Mouse (Mus musculus) liver, embryonic 16.5 days (tissue): ENCODE measurements around the gene Slc6a11. TPM values are rescaled to one million over a fixed set of nuclear protein-coding genes. Genes with fewer than 3 reads are reported as not detected.

Experiments used
- ATAC-seq: fragments of 200-750 bp; cut with Nextera tagmentation; 2 replicates; pipeline ENCODE4 v1.8.0; 2017; ENCODE audit warnings: low read depth, mild to moderate bottlenecking, moderate number of reproducible peaks, moderate library complexity
- H3K27ac ChIP-seq: fragments of 300-500 bp; sonication (generic); 2 replicates; pipeline ENCODE4 v1.5.1; 2014; ENCODE audit warnings: mild to moderate bottlenecking, low read length
- H3K27me3 ChIP-seq: fragments of 300-500 bp; sonication (generic); 2 replicates; pipeline ENCODE4 v1.6.1; 2014; ENCODE audit warnings: low read depth, low read length, mixed read lengths; ENCODE audit not compliant: control insufficient read depth, insufficient read depth
- H3K36me3 ChIP-seq: fragments of 300-500 bp; sonication (generic); 2 replicates; pipeline ENCODE4 v1.6.1; 2014; ENCODE audit warnings: mild to moderate bottlenecking; ENCODE audit not compliant: control insufficient read depth, insufficient read depth
- H3K4me1 ChIP-seq: fragments of 300-500 bp; sonication (generic); 2 replicates; pipeline ENCODE4 v1.6.1; 2014; ENCODE audit warnings: low read depth, low read length, mixed read lengths; ENCODE audit not compliant: control insufficient read depth
- H3K4me2 ChIP-seq: fragments of 300-500 bp; sonication (generic); 2 replicates; pipeline ENCODE4 v1.6.1; 2014; ENCODE audit warnings: low read depth, low read length, mixed read lengths
- H3K4me3 ChIP-seq: fragments of 300-500 bp; sonication (generic); 2 replicates; pipeline ENCODE4 v1.5.1; 2014; ENCODE audit warnings: low read depth, mild to moderate bottlenecking, low read length
- H3K9ac ChIP-seq: fragments of 300-500 bp; sonication (generic); 2 replicates; pipeline ENCODE4 v1.6.1; 2014; ENCODE audit warnings: low read depth, low read length
- H3K9me3 ChIP-seq: fragments of 300-500 bp; sonication (generic); replicated peaks from 2 replicates; pipeline ENCODE4 v1.6.1; 2016; ENCODE audit warnings: low read length; ENCODE audit not compliant: control insufficient read depth
- WGBS: fragments of 180-500 bp; shearing (Covaris S2); extraction: QIAGEN DNeasy Blood & Tissue Kit; methylation state at CpG from one replicate; pipeline ENCODE4 v1.1.7; 2014; ENCODE audit not compliant: insufficient replicate concordance; 5-methylcytosine and 5-hydroxymethylcytosine counted together
- polyA plus RNA-seq: library from polyadenylated mRNA; unstranded; fragments of >200 nt; fragmentation: Nextera tagmentation; extraction: Ambion mirVana; gene quantifications from 2 replicates; pipeline ENCODE4 v1.2.1, GENCODE M21; 2015

Gene Slc6a11
- polyA plus RNA-seq, 1 experiment from 2014 or later, result not detected

DNA sequence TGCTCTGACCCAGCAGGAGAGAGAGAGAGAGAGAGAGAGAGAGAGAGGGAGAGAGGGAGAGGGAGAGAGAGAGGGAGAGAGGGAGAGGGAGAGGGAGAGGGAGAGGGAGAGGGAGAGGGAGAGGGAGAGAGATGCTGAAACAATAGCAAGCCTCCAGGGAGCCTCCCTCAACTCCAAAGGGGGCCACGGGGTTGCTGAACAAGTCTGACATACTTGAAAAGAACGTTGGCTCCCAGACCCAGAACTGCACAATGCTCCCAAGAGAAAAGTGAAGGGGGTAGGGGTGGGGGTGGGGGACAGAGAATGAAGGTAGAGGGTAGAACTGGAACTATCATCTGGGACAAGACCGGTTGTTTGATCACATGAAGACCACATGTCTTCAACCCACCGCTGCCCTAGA lies 136.9 kb downstream of the Slc6a11 start:
- no peak overlapping the region for H3K27ac ChIP-seq
- ATAC-seq, result no peak
- H3K9ac ChIP-seq, result no peak overlapping the region
- H3K4me3 ChIP-seq, result no peak overlapping the region
- H3K4me2 ChIP-seq, result no peak overlapping the region
- no peaks in the 10 kb centered on the region for H3K36me3 ChIP-seq
- 31% methylated on average over 4 of the region's 4 CpGs for WGBS
- H3K9me3 ChIP-seq, result no peaks in the 10 kb centered on the region
- H3K4me1 ChIP-seq, result no peaks in the 10 kb centered on the region
- H3K27me3 ChIP-seq, result no peaks in the 10 kb centered on the region

DNA sequence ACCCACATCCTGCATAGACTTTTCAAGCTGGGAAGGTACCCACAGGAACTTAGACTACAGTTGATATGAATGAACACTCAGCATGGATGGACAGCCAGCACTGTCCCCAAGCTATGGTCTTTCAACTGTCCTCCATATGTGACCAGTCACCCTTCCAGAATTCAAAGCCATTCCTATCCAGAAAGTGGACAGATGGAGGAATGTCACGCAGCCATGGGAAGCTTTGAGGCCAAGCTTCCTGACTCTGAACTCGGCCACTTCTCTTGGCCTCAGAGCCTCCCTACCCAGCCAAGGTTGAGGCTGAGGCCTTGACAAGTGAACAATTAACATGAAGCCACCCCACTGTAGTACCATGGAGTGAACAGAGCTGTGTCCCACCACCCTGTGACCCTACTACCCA lies 138.5 kb downstream of the Slc6a11 start:
- Histone ChIP-seq H3K27ac (no peak overlapping the region), H3K36me3 (no peaks in the 10 kb centered on the region), H3K4me3 (no peak overlapping the region), H3K9me3 (no peaks in the 10 kb centered on the region), H3K4me1 (no peaks in the 10 kb centered on the region), H3K4me2 (no peak overlapping the region), H3K9ac (no peak overlapping the region), H3K27me3 (no peaks in the 10 kb centered on the region)
- WGBS, result 65% methylated on average over 2 of the region's 2 CpGs
- no peak for ATAC-seq

DNA sequence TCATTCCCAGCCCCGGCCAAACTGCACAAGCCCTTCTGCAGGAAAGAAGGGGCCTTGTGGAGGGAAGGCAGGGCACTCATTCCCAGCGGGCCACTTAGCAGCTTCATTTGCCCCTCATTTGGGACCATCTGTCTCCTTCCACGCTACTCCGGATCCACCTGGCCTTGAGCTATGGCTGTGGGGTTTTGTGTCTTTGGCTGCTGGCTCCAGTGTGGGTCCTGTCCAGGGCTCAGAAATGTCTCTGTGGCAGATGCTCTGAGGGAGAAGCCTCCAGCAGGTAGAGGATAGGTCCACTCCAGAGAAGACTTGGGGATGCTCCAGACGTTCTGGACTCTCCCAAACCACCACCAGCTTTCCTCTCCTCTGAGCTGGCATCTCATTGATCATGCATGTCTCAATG lies 139.8 kb downstream of the Slc6a11 start:
- no peaks in the 10 kb centered on the region for H3K36me3 ChIP-seq
- H3K4me3 ChIP-seq, result no peak overlapping the region
- ATAC-seq, result no peak
- no peaks in the 10 kb centered on the region for H3K27me3 ChIP-seq
- no peaks in the 10 kb centered on the region for H3K9me3 ChIP-seq
- no peak overlapping the region for H3K4me2 ChIP-seq
- no peak overlapping the region for H3K9ac ChIP-seq
- 47% methylated on average over 5 of the region's 5 CpGs for WGBS
- no peaks in the 10 kb centered on the region for H3K4me1 ChIP-seq
- H3K27ac ChIP-seq, result no peak overlapping the region

DNA sequence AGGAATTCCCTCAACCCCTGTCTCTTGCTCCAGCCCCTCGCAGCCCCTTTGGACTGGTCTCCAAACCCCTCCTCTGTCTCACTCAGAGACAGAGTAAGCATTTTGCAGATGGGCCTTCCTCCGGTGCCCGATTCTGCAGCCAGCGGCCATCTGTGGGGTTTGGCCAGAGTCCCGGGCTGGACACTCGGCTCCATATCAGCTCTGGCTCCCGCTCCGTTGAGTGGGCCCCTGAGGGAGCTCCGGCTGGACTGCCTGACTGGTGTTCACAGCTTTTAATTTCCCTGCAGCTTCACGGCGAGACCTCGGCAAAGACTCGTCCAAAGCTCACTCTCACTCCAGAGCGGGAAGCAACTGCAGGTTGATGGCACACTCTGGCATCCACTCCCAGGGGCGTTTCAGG lies 141.2 kb downstream of the Slc6a11 start:
- ATAC-seq, result no peak
- no peak overlapping the region for H3K4me2 ChIP-seq
- H3K4me3 ChIP-seq, result no peak overlapping the region
- H3K9ac ChIP-seq, result no peak overlapping the region
- no peaks in the 10 kb centered on the region for H3K36me3 ChIP-seq
- no peaks in the 10 kb centered on the region for H3K27me3 ChIP-seq
- no peaks in the 10 kb centered on the region for H3K4me1 ChIP-seq
- no peak overlapping the region for H3K27ac ChIP-seq
- H3K9me3 ChIP-seq, result no peaks in the 10 kb centered on the region
- 63% methylated on average over 15 of the region's 15 CpGs for WGBS

DNA sequence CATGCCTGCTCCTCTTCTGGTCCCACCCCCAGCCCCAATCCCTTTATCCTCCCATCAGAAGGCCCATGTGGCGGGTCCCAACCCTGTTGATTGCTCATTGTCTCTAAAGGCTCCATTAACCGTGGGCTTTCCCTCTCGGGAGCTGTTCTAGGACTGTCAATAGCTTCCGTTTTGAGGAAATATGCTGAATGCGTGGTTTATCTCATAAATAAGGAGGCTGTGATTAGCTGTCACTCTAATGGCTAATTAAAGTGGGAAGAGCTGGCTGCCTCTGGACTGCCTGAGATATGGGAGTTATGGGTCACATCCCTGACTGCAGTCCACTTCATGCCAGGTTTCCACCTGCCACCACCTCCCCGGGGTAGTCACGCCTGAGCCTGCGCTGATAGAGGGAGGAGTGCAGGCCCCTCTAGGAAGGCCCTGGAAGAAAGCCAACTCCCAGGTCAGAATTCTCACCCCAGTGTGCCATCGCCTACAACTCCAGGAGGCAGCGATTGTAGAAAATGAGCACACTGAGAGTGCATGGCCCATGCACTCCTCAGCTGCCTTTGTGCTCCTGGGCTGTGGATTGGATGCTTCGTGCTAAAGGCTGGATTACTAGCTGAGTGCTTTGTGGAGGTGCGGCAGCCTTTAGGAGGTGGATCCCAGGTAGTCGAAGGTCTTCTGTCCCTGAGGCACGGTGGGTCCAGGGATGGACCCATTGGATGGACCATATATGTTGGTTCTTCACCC lies 143.1 kb downstream of the Slc6a11 start:
- no peaks in the 10 kb centered on the region for H3K36me3 ChIP-seq
- H3K27ac ChIP-seq, result no peak overlapping the region
- H3K9me3 ChIP-seq, result no peaks in the 10 kb centered on the region
- no peaks in the 10 kb centered on the region for H3K4me1 ChIP-seq
- no peak overlapping the region for H3K4me3 ChIP-seq
- no peak for ATAC-seq
- no peaks in the 10 kb centered on the region for H3K27me3 ChIP-seq
- H3K9ac ChIP-seq, result no peak overlapping the region
- no peak overlapping the region for H3K4me2 ChIP-seq
- WGBS, result 45% methylated on average over 14 of the region's 14 CpGs

DNA sequence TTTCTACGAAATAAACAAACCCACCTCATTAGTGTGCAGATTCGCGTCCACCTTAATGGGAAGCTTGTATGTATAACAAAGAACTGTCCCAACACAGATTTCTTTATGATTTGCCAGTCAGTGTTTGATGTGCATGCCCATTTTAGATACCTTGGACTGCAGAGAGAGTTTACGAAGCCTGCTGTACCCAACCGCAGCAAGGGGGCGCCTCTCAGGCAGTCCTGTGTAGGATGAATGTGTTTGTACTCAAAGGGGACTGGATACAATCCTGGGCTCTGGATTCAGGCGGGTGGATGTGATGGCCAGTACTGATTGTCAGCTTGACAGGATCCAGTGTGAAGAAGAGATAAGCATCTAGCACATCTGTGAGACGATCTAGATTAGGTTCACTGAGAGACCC lies 144.8 kb downstream of the Slc6a11 start:
- no peak overlapping the region for H3K27ac ChIP-seq
- H3K4me2 ChIP-seq, result no peak overlapping the region
- no peaks in the 10 kb centered on the region for H3K27me3 ChIP-seq
- no peaks in the 10 kb centered on the region for H3K4me1 ChIP-seq
- WGBS, result 45% methylated on average over 8 of the region's 8 CpGs
- no peak for ATAC-seq
- H3K9me3 ChIP-seq, result no peaks in the 10 kb centered on the region
- H3K36me3 ChIP-seq, result no peaks in the 10 kb centered on the region
- no peak overlapping the region for H3K9ac ChIP-seq
- H3K4me3 ChIP-seq, result no peak overlapping the region

DNA sequence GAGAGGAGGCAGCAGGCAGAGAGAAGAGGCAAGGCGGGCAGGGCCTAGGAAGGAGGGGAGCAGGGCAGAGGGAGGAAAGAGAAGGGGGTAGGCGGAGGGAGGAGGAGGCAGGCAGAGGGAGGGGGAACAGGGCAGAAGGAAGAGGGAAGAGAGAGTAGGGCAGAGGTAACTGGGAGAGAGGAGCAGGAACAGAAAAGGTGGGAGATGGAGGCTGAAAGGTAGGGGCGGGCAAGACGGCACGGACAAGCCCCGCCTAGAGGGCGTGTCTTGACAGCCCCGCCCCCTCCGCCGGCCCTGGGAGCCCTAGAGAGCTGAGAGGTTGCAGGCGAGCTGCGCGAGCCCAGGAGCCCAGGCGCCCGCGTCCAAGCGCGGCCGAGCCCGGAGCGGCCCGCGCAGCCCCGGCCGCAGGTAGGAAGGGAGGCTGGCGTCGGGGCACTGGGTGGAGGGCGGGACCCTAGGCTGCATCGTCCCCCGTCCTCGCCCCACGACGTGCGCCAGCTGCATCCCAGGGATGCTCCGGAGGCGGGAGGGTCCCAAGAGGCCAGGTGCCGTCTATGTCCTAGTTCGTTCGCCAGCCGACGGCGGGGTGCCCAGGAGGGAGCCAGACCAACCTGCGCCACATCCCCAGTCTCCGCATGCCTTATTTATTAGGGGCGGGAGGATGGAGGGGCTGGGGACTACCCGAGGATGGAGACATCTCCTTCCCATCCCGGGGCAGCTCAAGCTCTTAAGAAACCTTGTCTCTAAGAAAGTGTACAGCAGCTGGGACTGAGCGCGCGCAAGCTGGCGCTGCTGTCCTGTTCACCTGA lies 151.6 kb downstream of the Slc6a11 start, which contains the start of gene Slc6a1:
Gene Slc6a1, plus strand, starts transcription at position 167 of the 809 bp plus-strand sequence.
- no peak within 1 kb of the TSS for H3K27ac ChIP-seq
- no peaks in the 10 kb centered on the region for H3K4me1 ChIP-seq
- no peaks in the 10 kb centered on the region for H3K9me3 ChIP-seq
- ATAC-seq, result peak; percentile 50
- no peak within 1 kb of the TSS for H3K4me3 ChIP-seq
- no peak within 1 kb of the TSS for H3K9ac ChIP-seq
- peaks cover 42% of the 10 kb centered on the region for H3K27me3 ChIP-seq
- no peak within 1 kb of the TSS for H3K4me2 ChIP-seq
- no peaks in the 10 kb centered on the region for H3K36me3 ChIP-seq
- 4% methylated on average over 47 of the region's 51 CpGs for WGBS

DNA sequence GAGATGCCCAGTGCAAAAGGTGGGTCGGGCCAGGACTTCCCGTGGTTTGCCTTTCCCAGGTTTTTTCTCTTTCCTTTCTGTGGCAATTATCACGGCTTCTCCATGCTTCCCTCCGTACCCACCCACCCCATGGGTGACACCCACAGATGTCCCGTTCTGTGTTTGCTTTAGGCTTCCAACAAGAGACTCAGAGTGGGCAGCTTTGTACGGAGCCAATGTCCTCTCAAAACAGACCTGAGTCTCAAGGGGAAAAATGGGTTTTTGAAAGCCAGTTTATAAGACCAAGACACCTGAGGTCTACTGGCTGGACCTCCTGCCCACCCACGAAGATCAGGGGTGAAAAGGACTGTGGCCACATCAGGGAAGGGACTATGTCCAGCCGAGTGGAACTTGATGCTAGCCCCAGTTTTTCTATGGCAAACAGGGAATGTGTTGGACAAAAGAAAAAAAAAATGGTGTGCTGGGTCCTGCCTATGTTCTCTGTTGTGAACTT lies 152.3 kb downstream of the Slc6a11 start:
- H3K9ac ChIP-seq, result no peak overlapping the region
- ATAC-seq, result no peak
- no peaks in the 10 kb centered on the region for H3K9me3 ChIP-seq
- H3K36me3 ChIP-seq, result no peaks in the 10 kb centered on the region
- no peak overlapping the region for H3K27ac ChIP-seq
- WGBS, result 16% methylated on average over 8 of the region's 8 CpGs
- H3K4me3 ChIP-seq, result no peak overlapping the region
- H3K4me2 ChIP-seq, result no peak overlapping the region
- H3K4me1 ChIP-seq, result no peaks in the 10 kb centered on the region
- peaks cover 45% of the 10 kb centered on the region for H3K27me3 ChIP-seq
